Mouse (Mus musculus): ENCODE measurements at regions not wholly inside any gene's neighbourhood (a gene's known extent, or its start where the extent isn't known, plus 50 kb on each side); places are given as distances from the start of the nearest gene placed in this dataset.

- DNase-seq = peak; percentile 13
These were observed 55.5 kb upstream of the Trio start for GRCm38 (mm10) chr15:28081147-28081546.

GRCm38 (mm10) chr15:28082411-28082810 lies 56.8 kb upstream of the Trio start:
- no peak for DNase-seq

GRCm38 (mm10) chr15:28105956-28106355 lies 80.3 kb upstream of the Trio start:
- peak; percentile 8 for DNase-seq

- DNase-seq = no peak
These were observed 84.3 kb upstream of the Trio start for GRCm38 (mm10) chr15:28109916-28110315.

- no peak for DNase-seq
These were observed 87.8 kb upstream of the Trio start for GRCm38 (mm10) chr15:28113491-28113890.

- no peak for DNase-seq
These were observed 88.6 kb upstream of the Trio start for GRCm38 (mm10) chr15:28114180-28114747.

- DNase-seq = no peak
These were observed 76.7 kb upstream of the Dnah5 start for GRCm38 (mm10) chr15:28126846-28127245.

GRCm38 (mm10) chr15:28129536-28129935 lies 74.0 kb upstream of the Dnah5 start:
- DNase-seq = no peak

GRCm38 (mm10) chr15:28131546-28131945 lies 72.0 kb upstream of the Dnah5 start:
- DNase-seq = no peak

- DNase-seq = no peak
These were observed 70.3 kb upstream of the Dnah5 start for GRCm38 (mm10) chr15:28133171-28133810.

GRCm38 (mm10) chr15:28134206-28134605 lies 69.3 kb upstream of the Dnah5 start:
- no peak for DNase-seq

GRCm38 (mm10) chr15:28138806-28139205 lies 64.7 kb upstream of the Dnah5 start:
- no peak for DNase-seq

GRCm38 (mm10) chr15:28140301-28140700 lies 63.3 kb upstream of the Dnah5 start:
- DNase-seq = no peak

GRCm38 (mm10) chr15:28141345-28141744 lies 62.2 kb upstream of the Dnah5 start:
- no peak for DNase-seq

GRCm38 (mm10) chr15:28144217-28144616 lies 59.3 kb upstream of the Dnah5 start:
- DNase-seq = no peak

GRCm38 (mm10) chr15:28144846-28145245 lies 58.7 kb upstream of the Dnah5 start:
- no peak for DNase-seq

- no peak for DNase-seq
These were observed 51.9 kb upstream of the Dnah5 start for GRCm38 (mm10) chr15:28151678-28152077.

Measured in adrenal gland, postnatal 10 days (tissue).